Mouse (Mus musculus): ENCODE results near the gene Thumpd2.

Gene Thumpd2

DNA sequence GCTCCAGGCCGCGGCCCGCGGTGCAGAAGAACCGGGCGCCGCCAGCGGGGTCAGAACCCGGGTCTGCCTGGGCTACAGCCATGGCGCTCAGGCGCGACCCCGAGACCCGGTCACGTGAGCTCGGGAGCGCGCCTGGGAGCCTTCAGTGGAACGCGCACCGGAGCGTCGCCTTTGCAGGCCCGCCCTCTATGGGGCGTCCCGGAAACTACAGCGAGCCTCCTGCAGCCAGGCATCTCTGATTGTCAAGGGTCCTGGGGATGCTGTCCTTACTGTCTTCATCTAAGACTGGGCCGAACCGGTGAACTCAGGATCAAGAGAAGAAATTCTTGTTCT, at the start of gene Thumpd2:
Gene Thumpd2 (minus strand): TSS at position 104 of the 333 bp plus-strand sequence.
- DNase-seq (ENCODE audit: low read depth), result peak; percentile 95

DNA sequence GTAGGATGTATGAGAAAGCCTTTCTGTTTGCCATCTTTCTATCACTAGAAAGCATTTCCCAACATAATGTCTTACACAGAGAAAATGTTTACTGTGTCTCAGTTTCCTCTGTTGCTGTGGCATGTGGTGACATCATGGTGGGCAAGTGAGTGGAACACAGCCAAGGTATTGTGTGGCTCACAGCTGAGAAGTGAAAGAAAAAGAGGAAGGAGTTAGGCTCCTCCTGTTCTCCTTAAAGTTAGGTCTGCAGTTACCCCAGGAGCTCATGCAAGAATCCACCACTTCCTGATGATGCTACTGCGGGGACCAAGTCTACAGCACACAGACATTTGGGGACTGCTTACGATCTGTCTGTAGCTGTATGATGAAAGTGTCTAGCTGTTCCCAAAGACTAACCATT, 39.4 kb upstream of the Thumpd2 start:
- DNase-seq (ENCODE audit: low read depth), result no peak

DNA sequence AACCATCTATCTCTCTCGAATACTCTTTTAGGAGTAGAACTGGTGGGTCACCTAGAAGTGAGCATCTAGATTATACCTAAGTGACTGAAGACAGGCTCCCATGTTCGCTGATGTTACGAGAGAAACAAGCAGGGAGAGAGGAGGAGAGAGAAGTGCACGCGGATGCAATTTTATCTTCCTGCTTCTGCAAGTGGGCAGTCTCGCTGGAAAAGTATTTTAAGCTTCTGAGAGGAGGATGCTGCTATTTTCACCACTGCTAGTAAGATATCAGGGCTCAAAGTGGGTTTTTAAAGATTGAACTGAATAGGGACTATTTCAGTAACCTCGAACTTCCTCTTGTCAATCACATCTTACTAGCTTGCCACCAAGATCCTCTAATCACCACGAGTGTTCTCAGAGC, 38.0 kb upstream of the Thumpd2 start:
- DNase-seq (ENCODE audit: low read depth), result no peak

DNA sequence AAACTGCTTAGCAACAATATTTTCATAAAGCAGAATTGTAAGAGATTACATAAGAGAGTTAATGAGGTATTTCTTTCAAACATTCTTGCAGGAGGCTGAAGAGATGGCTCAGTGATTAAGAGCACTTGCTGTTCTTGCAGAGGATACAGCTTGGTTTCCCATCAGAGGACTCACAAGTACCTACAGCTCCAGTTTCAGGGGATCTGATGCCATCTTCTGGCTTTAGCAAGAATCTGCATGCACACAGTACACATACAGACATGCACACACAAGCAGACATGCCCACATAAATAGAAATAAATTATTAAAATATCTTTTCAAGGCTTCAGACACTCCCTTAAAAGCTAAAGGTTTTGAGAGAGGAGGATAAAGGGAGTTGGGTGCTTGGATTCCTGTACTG, 33.6 kb upstream of the Thumpd2 start:
- DNase-seq (ENCODE audit: low read depth), result no peak

DNA sequence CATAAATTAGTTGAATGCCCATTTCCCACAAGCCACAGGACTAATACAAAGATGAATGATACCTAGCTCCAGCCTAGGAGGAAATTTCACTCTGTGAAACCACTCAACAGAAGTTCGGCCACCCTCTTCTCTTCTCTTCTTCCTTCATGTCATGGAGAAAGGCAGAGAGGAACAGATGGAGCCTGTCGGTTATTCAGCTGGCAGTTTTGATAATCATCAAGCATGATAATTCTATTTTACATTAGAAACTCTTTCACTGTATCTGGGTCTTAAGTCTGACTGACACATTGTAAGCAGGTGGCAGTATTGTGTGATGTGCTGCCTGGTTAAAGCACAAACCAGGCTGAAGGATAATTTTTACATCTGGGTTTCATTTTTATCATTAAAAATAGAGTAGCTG, 31.6 kb upstream of the Thumpd2 start:
- no peak for DNase-seq (ENCODE audit: low read depth)

DNA sequence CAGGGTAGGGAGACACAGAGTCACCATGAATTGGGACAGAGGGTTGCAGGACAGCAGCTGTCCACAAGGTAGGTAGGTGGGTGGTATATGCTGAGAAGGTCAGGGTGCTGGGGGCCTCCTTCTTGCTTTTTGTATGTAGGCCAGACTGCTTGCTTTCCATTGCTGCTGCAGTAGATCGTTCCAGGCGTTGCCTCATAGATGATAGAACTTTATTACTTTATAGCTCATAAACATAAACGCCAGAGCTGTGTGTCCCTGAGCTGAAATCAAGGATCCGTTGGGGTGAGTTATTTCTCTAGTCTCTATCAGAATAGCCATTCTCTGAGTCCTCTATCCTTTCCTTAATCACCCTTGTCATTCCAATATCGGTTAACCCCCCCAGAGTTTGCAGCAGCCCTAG, 27.9 kb upstream of the Thumpd2 start:
- no peak for DNase-seq (ENCODE audit: low read depth)

DNA sequence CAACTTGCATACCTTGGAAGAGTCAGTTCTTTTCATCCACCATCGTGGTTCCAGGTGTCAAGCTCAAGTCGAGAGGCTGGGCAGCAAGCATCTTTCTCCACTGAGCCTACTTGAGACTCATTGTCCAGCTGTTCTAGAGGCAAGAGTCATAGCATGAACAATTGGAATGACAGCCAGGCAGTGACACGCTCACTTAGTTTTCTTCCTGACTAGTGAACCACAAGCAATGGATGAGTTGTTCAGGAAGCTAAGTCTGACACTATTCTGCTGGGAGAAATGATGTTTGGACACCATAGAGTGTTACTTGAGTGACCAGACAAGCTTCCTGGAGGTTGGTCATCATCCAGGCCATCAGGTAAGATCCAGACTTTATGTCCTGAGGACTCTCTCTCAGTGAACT, 24.0 kb upstream of the Thumpd2 start:
- DNase-seq (ENCODE audit: low read depth), result no peak

DNA sequence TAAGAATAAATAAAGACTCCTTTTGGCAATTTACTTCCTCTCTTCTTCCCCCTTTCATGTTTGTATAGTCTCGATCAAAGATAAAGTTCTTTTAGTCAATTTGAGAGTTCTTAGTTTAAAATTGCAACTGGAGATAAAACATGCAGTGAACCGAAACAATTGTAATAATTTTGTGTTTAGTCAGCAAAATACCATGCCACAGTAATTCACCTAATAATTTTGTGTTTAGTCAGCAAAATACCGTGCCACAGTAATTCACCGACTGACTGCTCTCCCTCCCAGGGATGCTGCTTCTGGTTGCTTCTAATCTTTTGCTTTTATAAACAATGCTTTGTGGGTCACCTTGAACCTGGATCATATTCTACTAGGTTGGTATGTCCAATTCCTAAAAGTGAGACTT, 22.9 kb upstream of the Thumpd2 start:
- DNase-seq (ENCODE audit: low read depth), result no peak

DNA sequence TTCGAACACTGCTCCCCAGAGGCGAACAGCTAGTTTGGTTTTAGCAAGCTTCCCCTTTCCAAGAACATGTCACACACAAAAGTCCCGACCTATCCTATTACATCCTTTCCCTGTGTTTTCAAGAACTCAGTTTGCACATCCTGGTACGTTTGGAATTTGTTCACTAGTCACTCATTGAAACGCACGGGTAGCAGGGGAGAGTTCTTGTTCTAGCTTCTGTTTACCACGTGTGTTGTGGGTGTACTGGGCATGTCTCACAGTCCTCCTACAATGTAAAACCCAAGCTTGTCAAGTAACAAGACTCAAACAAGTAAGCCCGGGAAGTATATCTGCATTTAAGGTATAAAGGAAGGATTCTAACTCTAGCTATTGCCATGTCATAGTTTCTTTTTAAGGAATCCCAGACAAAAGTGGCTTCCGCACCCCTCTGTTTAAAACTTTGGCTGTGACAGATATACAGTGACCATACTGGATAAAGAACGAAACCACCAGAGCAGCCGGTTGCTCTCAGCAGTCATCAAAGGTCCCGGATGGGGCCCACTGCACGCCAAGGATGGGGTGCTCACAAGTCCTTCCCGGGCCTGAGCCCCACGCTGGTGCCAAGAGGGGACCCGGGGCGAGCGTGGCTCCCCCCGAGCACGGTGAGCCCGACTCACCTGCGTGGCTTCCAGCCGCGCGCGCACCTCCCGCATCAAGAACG, 453 bp downstream of the Thumpd2 start:
- DNase-seq (ENCODE audit: low read depth), result no peak

DNA sequence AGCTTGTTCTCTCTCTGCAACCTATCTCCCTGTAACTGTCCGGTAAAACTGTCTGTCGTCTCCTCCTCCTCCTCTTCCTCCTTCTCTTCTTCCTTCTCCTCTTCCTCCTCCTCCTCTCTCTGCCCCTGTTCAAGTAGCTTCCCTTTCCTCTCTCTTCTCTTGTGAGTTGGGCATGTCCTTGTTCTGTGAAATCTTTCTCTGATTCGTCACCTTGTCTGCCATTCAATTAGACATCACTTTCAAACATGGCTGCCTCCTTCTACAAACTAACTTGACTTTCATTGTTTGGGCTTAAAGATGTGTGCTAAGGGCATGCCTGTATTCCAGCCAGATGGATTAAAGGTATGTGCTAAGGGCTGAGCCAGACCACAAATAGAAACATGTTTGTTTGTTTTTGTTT, 1.5 kb downstream of the Thumpd2 start:
- DNase-seq (ENCODE audit: low read depth), result peak; percentile 29

DNA sequence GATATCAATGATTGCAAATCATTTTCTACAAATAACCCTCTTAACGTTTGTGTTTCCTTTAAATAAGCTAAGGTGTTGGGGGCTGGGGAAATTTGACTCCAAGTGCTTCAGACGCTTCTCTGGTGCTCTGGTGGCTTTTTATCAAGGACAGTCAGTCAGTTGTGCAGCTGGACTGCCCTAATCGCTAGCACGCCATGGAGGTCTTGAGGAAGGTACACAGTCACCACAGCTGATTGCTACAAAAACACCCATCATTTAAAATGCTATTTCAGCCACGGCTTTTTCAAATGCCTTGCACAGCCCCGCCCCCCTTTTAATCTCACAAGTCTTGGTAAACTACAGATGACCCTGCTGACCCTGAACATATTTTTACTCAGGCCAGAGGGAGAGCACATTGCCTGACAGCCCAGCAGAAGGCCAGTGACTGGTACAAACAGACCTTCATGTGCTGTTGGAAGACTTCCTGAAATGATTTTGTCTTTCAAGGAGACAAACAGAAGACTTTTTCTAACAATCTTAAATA, 2.5 kb downstream of the Thumpd2 start:
- DNase-seq (ENCODE audit: low read depth), result no peak

DNA sequence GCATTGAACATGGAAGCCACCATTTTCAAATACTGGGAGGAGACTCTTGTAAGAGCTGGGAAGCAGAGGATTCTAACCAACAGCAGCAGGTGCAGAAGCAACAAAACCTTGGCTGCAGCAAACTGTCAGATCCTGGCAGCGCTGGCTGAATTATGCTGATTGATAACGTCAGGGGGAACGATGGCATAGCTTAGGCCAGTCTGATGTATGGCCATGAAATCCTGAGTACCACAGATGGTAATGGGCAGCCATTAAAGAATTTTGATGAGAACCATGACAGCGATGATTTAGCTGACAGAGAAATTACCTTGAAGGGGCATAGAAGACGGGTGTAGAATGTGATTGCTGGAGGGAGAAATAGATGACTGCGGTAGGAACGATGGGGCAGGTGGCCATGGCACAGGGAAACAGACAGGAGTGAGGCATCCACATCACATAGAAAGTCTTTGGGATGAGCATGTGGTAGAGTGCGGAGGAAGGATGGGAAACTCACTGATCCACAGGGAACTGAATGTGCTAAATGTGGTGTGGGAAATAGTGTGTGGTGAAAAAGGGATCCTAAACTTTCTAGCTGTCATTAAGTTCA, 8.0 kb downstream of the Thumpd2 start:
- no peak for DNase-seq (ENCODE audit: low read depth)

DNA sequence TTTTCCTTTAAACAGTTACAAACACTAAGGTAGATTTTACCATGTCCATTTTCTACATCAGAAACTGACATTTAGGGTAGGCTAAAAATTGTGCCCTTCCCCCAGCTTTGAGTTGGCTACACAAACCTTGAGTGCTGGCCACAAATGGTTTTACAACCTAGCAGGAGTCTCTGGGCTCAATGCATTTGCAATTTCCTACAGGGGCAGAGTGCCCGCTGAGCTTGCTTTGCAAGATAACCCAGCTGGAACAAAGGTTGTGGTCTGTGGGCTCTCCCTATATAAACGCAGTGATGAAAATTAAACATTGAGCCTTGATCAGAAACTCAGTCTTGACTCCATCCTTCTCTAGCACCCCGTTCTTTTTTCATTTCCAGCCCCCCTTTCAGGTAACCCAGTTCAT, 8.8 kb downstream of the Thumpd2 start:
- no peak for DNase-seq (ENCODE audit: low read depth)

DNA sequence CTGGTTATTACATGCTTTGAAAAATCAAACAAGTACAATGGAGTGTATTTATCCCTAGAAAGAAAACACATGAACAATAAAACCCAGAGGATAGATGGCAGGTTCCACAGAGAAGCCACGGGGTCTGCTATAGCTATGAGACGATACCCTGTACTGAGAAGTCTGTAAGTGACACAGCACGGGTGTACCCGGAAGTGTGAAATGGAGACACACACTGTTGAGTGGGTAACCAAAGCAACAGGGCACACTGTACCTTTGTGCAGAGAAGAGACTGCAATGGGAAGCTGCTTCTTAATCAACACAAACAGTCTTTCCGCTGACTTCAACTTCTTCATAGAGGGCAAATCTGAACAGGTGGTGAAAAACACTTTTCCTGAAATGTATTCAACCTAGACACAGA, 9.4 kb downstream of the Thumpd2 start:
- DNase-seq (ENCODE audit: low read depth), result no peak

DNA sequence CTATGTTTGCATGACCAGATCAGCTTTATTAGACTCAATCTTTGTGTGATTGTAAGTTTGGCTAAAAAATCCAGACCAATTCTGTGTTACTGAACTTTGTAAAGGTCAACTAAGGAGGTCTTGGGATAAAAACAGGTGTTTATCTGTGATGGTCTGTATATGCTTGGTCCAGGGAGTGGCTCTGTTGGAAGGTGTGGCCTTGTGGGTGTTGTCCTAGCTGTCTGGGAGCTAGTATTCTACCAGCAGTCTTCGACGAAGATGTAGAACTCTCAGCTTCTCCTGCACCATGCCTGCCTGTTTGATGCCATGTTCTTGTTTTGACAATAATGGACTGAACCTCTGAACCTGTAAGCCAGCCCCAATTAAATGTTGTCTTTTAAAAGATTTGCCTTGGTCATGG, 11.6 kb downstream of the Thumpd2 start:
- no peak for DNase-seq (ENCODE audit: low read depth)

DNA sequence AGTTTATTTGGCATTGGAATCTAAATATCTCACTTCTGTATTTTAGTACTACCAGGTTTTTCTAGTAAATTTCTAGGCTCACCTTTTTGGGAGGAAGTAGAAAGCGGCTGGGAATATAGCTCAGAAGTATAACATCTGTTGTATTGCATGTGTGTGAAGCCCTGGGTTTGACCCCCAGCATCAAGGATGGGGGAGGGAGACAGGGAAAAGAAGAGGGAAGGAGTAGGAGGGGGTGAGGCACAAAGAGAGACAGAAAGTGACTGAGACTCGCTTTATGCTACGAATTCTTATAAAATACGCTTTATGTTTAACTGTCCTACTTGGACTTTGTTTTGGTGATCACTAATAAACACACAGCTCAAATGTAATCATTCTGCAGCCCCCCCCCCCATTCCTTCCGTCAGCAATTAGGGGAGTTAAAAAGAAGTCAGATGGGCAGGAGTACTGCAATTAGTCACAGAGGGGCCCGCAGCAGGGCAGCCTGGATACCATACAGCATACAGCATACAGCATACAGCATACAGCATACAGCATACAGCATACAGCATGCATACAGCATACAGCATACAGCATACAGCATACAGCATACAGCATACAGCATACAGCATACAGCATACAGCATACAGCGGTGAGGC, 16.8 kb downstream of the Thumpd2 start:
- no peak for DNase-seq (ENCODE audit: low read depth)

DNA sequence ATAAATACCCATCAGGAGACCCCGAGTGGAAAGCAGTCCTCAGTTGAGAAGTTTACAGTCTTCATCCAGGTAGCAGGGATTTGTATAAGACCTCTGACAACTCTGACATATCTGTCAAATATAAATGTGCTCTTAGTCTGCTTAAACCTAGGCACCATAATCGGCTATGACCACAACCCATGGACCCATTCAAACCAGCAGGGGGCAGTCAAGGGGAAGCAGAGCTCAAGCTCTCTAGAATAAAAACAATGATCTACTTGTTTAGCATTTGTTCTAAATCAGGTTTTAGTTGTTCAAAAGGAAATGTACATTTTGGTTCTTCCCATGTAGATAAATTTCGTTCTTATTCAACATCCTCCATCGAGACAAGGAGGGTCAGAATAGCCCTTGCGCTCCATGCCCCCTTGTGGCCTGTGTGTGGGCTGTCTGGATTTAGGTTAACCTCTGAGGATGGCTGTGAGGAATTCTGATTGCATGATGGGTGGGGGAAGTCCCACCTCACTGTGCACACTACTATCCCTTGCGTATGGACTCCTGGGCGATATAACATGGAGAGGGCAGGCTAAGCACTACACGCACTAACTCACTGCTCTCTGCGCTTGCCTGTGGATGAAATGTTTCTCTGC, 19.2 kb downstream of the Thumpd2 start:
- peak; percentile 79 for DNase-seq (ENCODE audit: low read depth)

DNA sequence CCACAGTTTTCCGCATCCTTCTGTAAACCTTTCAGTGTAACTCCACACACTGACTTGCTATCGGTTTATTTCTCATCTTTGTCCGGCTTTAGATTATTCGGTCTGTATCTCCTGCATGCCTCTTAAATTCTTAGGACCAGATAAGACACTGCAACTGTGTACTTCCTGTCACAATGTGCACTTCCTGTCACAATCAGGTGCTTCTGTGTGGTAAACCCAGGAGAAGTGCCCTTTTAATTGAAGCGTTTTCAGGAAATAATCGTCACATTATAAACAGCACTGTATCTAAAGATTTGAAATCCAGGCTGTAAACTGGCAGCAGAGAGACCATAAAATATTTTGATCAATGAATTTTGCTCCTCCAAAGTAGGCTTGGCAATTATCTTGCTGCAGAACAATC, 19.8 kb downstream of the Thumpd2 start:
- DNase-seq (ENCODE audit: low read depth), result peak; percentile 51

DNA sequence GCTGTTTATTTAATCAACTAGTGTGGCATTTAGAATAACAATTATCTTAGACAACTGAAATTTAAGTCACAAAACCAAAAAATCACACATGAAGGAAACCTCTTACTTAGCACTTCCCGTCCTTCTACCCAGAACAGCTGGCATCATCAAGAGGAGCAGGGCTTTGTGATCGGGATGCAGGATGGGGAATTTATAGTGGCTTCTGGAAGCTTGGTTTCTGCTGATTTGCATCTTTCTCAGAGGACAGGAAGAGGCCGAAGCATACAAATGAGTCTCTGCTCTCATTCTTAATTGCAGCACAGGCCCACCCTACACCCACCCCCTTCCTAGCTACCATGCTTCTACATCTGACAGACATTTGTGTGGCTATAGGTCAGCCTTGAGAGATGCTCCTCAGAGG, 20.5 kb downstream of the Thumpd2 start:
- DNase-seq (ENCODE audit: low read depth), result no peak

DNA sequence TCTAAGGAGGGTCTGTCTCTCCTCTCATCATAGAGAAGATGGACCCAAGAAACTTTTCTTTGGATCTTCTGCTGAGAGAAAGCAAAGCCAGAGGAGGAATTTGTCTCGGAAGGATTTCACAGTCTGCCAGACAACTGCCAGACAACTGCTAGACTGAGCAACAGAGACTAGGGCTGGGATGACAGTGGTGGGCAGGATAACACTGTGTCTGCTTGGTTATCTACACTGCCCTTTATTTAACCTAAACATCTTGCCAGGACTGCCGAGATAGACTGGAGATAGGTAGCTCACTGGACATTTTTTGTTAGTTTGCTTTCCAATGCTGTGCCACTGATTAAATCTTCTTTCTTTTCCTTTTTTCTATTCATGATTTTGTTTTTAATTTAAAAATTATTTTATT, 23.2 kb downstream of the Thumpd2 start:
- no peak for DNase-seq (ENCODE audit: low read depth)

DNA sequence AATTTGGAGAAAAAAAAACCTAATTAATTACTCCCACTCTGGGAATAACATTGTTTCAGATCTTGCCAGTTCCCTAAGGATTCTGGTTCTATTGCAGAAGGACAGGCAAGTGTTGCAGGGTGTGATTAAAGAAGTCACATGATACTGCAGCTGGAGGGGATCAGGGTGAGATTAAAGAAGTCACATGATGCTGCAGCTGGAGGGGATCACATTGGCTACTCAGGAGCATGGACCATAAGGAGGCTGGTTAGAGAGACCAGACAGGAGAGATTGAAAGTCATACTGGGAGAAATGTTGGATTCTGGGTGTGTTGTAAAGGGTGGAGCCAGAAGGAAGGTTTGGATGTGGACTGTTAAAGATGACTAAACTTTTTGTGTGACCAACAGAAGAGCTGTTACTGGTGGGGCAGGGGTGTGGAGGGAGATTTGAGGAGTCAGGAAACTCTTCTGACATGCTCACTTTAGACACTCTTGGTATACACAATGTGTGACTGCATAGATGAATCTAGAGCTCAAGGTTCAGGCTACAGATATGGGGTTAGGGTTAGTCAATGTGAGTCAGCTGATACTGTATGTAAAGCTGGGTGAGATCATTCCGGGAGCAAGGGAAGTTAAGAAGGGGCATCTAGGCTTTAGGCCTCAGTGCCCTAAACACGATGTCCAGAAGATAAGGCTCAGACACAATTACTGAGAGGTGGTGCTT, 26.0 kb downstream of the Thumpd2 start:
- no peak for DNase-seq (ENCODE audit: low read depth)

DNA sequence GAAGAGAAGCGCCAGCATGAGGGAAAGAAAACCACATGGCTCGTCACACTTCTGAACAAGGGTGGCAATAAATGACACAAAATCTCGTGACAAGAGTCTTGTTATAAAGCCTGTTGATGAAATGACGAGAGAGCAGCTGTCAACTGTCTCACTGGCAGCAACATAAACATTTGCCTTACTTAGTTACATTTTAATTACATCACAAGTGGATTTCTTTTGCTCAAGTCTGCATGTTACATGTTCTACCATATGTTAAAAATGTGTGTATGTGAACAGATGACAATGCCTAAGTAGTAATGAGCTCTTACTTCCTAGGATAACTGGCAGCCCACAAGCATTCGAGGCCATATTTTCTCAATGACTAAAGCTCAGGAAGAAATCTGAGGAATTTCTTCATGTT, 29.5 kb downstream of the Thumpd2 start:
- no peak for DNase-seq (ENCODE audit: low read depth)

DNA sequence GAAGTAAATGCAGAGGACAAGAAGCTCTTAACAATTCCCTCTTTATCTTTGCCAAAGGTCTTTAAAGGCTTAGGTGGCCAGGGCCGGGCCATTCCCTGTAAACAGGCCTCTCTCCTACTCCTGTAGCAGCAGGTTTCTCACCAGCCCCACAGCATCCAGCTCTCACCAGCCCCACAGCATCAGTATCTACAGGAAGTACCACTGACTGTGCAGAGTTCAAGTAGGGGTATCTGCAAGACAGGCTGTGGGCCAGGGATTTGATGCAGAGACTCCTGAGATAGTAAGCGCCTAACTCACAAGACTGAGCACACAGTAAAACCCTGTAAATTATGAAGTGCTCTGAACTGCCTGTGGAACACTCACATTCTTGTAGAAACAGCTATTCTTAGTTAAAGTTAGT, 31.9 kb downstream of the Thumpd2 start:
- no peak for DNase-seq (ENCODE audit: low read depth)

All from naive thymus-derived CD4-positive, alpha-beta T cell, adult 2 months (primary cell).